Mouse (Mus musculus) ES-E14 (cell line): Measurements from ENCODE around the gene Gal3st3. TPM values are rescaled to one million over a fixed set of nuclear protein-coding genes. Genes with fewer than 3 reads are reported as not detected.
A peak's percentile ranks its signal among the peaks of the same experiment; 100 is the strongest.

Experiments used
- DNase-seq: peaks from one replicate; pipeline ENCODE4 v3.0.0-alpha.2; 2013; ENCODE audit warnings: low read depth, low spot score
- H3K27ac ChIP-seq: 2 replicates; pipeline ENCODE4 v1.5.1; 2012; ENCODE audit warnings: low read depth, mild to moderate bottlenecking, low read length, moderate library complexity, mixed read lengths; ENCODE audit not compliant: poor library complexity, insufficient read depth, severe bottlenecking
- H3K36me3 ChIP-seq: 2 replicates; pipeline ENCODE4 v1.6.1; 2012; ENCODE audit warnings: mild to moderate bottlenecking, low read length, moderate library complexity, mixed read lengths; ENCODE audit not compliant: control insufficient read depth, poor library complexity, insufficient read depth, severe bottlenecking
- H3K4me1 ChIP-seq, 2 experiments: fragments of 150-350 bp in 1 of 2; sonication (generic) in 1 of 2; 2 replicates each; pipeline ENCODE4 v1.6.1; 2012; ENCODE audit warnings: low read length in 2 of 2, mild to moderate bottlenecking in 1 of 2, mixed read lengths in 1 of 2; ENCODE audit not compliant: control insufficient read depth in 2 of 2, insufficient read depth in 2 of 2, poor library complexity in 1 of 2
- H3K4me3 ChIP-seq, 2 experiments: fragments of 150-350 bp in 1 of 2; sonication (generic) in 1 of 2; 2 replicates each; pipeline ENCODE4 v1.5.1; 2012; ENCODE audit warnings: low read length in 2 of 2, low read depth in 1 of 2, mild to moderate bottlenecking in 1 of 2, mixed read lengths in 1 of 2; ENCODE audit not compliant: insufficient read depth in 1 of 2, poor library complexity in 1 of 2, severe bottlenecking in 1 of 2
- H3K9ac ChIP-seq: 2 replicates; pipeline ENCODE4 v1.6.1; 2012; ENCODE audit warnings: low read depth, mild to moderate bottlenecking, low read length, mixed read lengths; ENCODE audit not compliant: poor library complexity, insufficient read depth, severe bottlenecking
- H3K9me3 ChIP-seq: fragments of 150-350 bp; sonication (generic); 2 replicates; pipeline ENCODE4 v1.6.1; 2012; ENCODE audit warnings: low read depth, mild to moderate bottlenecking, low read length; ENCODE audit not compliant: control insufficient read depth, insufficient read depth
- CHD2 ChIP-seq: IDR thresholded peaks from 2 replicates; pipeline ENCODE4 v1.6.1; 2014; ENCODE audit warnings: mild to moderate bottlenecking, low read depth, low read length, inconsistent platforms
- HCFC1 ChIP-seq: IDR thresholded peaks from 2 replicates; pipeline ENCODE4 v1.6.1; 2012; ENCODE audit warnings: low read length, inconsistent platforms, borderline replicate concordance; ENCODE audit not compliant: insufficient read depth
- MAFK ChIP-seq: IDR thresholded peaks from 2 replicates; pipeline ENCODE4 v1.6.1; 2014; ENCODE audit warnings: mild to moderate bottlenecking, low read depth, low read length, inconsistent platforms; ENCODE audit not compliant: insufficient read depth
- ZC3H11A ChIP-seq: IDR thresholded peaks from 2 replicates; pipeline ENCODE4 v1.6.1; 2012; ENCODE audit warnings: low read depth, mild to moderate bottlenecking, inconsistent platforms, low read length, borderline replicate concordance
- ZNF384 ChIP-seq: IDR thresholded peaks from 2 replicates; pipeline ENCODE4 v1.6.1; 2012; ENCODE audit warnings: low read depth, low read length, inconsistent platforms
- in situ Hi-C, 2 experiments: fragments of 600-800 bp; cut with MboI; formaldehyde crosslinking; loops; one replicate each; pipeline ENCODE4 v1.15.1; 2025; ENCODE audit warnings: low sequenced_read_pairs in 2 of 2, inconsistent platforms in 1 of 2; ENCODE audit not compliant: unreplicated experiment in 2 of 2
- total RNA-seq: library from RNA; depleted of rRNA; stranded (reverse); fragments of 300-350 nt; gene quantifications from 2 replicates; pipeline ENCODE4 v1.2.3, GENCODE M21; 2012

Gene Gal3st3
- total RNA-seq, 1 experiment, result 2.1 TPM

DNA sequence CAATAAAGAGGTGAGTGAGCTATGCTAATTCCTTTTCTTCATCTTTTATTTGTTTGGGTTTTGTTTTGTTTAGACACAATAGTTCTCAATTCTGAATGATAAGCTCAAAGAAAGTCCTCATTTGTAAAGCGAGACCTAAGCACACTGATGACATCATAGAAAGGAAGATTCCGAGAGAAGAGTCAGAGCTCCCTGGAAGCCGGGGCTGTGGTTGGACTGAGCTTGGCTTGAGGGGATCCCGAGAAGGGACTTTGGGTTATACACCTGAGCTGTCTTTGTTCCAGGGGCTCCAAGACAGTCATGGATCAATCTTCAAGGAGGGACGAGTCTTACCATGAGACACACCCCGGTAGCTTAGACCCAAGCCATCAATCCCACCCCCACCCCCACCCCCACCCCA is 37.3 kb downstream of the Gal3st3 start, which contains the start of gene Catsper1:
Catsper1 (plus strand) TSS at position 301 of the 400 bp plus-strand sequence.
- in situ Hi-C loops, result no loop called here
- Histone ChIP-seq H3K27ac (no peak within 1 kb of the TSS), H3K4me3 (no peak within 1 kb of the TSS), H3K4me1 (peaks cover 0 to 2% of the 10 kb centered on the region in 2 experiments; a peak in 2 of 4 replicates), H3K9ac (no peak within 1 kb of the TSS), H3K36me3 (no peaks in the 10 kb centered on the region), H3K9me3 (no peaks in the 10 kb centered on the region)
- no peak for TF ChIP-seq CHD2
- TF ChIP-seq MAFK, result no peak
- TF ChIP-seq ZNF384, result no peak
- no peak for TF ChIP-seq HCFC1
- no peak for TF ChIP-seq ZC3H11A
- DNase-seq, result no peak

DNA sequence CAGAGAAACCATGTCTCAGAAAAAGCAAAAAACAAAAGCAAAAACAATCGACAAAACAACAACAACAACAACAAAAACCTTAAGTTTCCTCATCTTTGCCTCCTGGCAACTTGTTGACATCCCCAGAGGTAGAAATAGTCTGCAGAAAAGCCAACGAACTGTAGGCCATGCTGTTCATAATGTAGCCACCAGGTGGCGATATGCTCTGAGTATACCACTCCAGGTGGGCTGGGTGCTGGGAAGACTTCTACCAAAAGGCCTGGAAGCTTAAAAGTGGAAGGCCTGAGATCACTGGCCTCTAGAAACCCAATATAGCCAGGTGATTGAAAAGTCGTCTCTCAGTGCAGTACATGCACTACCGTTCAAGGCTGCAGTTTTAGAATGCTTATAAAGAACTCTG is 39.8 kb downstream of the Gal3st3 start:
- Histone ChIP-seq H3K9ac (no peak overlapping the region), H3K36me3 (no peaks in the 10 kb centered on the region), H3K9me3 (no peaks in the 10 kb centered on the region), H3K4me1 (peaks cover 0 to 2% of the 10 kb centered on the region in 2 experiments; a peak in 2 of 4 replicates), H3K4me3 (no peak overlapping the region), H3K27ac (no peak overlapping the region)
- DNase-seq, result peak; percentile 81
- TF ChIP-seq ZC3H11A (peak; percentile 36; the same call in 1 of the 2 replicates), CHD2 (no peak)
- in situ Hi-C loops, result no loop called here

DNA sequence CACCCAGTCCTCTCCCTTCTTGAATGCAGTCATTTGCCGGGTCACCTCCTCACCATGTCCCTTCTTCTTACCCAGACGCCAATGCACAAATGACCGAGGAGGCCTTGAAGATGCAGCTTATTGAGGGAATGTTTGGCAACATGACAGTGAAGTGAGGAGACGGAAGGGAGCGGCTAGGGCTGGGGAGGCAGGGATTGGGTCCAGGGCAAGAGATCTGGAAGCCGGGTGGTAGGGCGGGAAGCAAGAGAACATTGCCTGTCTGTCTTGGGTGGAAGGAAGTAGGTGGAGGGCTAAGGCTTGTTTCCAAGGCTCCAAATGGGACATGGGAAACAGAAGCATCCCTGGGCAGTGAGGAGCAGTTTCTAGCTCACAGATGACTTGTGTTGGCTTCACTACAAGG is 43.2 kb downstream of the Gal3st3 start:
- in situ Hi-C loops, result no loop called here
- no peak overlapping the region for H3K4me3 ChIP-seq
- H3K9ac ChIP-seq, result no peak overlapping the region
- H3K4me1 ChIP-seq, result no peaks in the 10 kb centered on the region; a peak in 1 of 4 replicates
- H3K27ac ChIP-seq, result no peak overlapping the region
- TF ChIP-seq ZNF384, result no peak
- TF ChIP-seq CHD2, result no peak
- TF ChIP-seq MAFK, result no peak
- no peak for TF ChIP-seq ZC3H11A
- no peak for TF ChIP-seq HCFC1
- DNase-seq, result no peak
- no peaks in the 10 kb centered on the region for H3K9me3 ChIP-seq
- H3K36me3 ChIP-seq, result no peaks in the 10 kb centered on the region

DNA sequence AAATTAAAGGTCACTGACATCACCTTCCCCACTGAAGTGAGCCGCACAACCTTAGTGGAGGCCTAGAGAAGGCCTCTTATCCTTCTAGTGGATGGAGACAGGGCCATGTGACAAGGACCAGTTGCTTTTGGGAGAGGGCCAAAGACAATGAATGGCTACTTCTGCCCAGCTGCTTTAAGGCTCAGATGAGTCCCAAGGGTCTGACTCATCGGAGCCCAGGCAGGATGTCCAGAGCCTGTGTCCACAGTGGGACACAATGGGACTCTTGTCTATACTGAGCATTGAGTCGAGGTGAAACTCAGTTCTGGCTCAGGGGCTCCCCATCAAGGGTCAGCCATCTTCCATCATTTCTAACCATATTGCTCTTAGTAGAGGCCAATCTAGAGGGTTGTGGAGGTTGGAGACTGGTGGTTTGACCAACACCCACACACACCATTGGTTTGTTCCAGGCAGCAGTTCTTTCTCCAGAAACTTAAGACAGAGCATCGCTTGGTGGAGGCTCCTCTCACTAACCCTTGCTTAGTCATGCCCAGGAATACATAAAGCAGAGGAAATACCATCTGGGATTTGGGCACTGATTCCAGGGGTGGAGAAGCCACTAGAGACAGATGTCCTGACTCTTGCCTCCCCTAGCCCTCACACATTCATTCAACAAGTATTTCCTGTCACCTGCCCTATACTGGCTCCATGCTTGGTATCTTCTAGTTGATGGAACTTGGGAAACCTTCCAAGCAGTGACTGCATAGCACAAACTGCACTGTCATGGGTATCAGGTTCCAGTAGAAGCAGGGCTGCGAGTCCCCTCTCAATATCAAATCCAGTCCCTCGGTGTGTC is 47.4 kb downstream of the Gal3st3 start:
- in situ Hi-C loops, result no loop called here
- no peak overlapping the region for H3K27ac ChIP-seq
- TF ChIP-seq MAFK (no peak), ZNF384 (no peak), HCFC1 (no peak), ZC3H11A (no peak), CHD2 (no peak)
- no peak overlapping the region for H3K9ac ChIP-seq
- no peaks in the 10 kb centered on the region for H3K36me3 ChIP-seq
- H3K4me1 ChIP-seq, result no peaks in the 10 kb centered on the region
- no peak for DNase-seq
- H3K4me3 ChIP-seq, result no peak overlapping the region
- H3K9me3 ChIP-seq, result no peaks in the 10 kb centered on the region
